Mouse (Mus musculus) Patski (cell line): Measurements from ENCODE around the gene Rbm42. TPM values are rescaled to one million over a fixed set of nuclear protein-coding genes. Genes with fewer than 3 reads are reported as not detected.

Experiments used
- ATAC-seq: fragments of 100-300 bp; one replicate; pipeline ENCODE4 v1.8.0; 2021
- CTCF ChIA-PET: fragments of 350-600 bp; sonication (Branson Sonifier 250); formaldehyde crosslinking; loops from one replicate; lab custom pipeline; 2022; ENCODE audit warnings: inconsistent platforms; lab: Charles Lee
- POLR2A ChIA-PET: fragments of 350-600 bp; sonication (Branson Sonifier 250); formaldehyde crosslinking; loops from one replicate; lab custom pipeline; 2022; ENCODE audit warnings: antibody characterized with exemption, inconsistent platforms; lab: Charles Lee
- DNase-seq: peaks from one replicate; pipeline ENCODE4 v3.0.0-alpha.2; 2011; ENCODE audit warnings: low read depth, low spot score
- H3K27me3 ChIP-seq: fragments of 371-371 bp; one replicate; pipeline ENCODE4 v1.5.1; 2021
- CTCF ChIP-seq: fragments of 100-300 bp; IDR thresholded peaks from one replicate; pipeline ENCODE4 v1.5.1; 2021
- in situ Hi-C: fragments of 300-500 bp; cut with MboI; formaldehyde crosslinking; loops from 3 replicates; pipeline ENCODE4 v1.11.1; 2018; ENCODE audit warnings: low pct_unique_long_range_greater_than_20kb, mixed read lengths
- polyA plus RNA-seq: library from polyadenylated mRNA; unstranded; gene quantifications from one replicate; pipeline ENCODE4 v1.2.3, GENCODE M21; 2021

Rbm42 gene
- polyA plus RNA-seq, 1 experiment from 2014 or later, result 92.6 TPM

- no peak for DNase-seq
- TF ChIP-seq CTCF, result no peak
- POLR2A ChIA-PET, result interaction anchor here (1.5 kb wide), 1 partner anchor 23 kb away, joined by 10 read pairs; no protein-coding TSS in a partner anchor
- no peak for ATAC-seq
- in situ Hi-C loops, result no loop called here
- H3K27me3 ChIP-seq, result no peaks in the 10 kb centered on the region
- CTCF ChIA-PET, result interaction anchor here (2.3 to 6.9 kb wide), 2 partner anchors 12 to 21 kb away, joined by 14 to 65 read pairs; no protein-coding TSS in a partner anchor
These were observed 57.2 kb downstream of the Rbm42 start for GRCm38 (mm10) chr7:30592772-30593423.

- no peak for TF ChIP-seq CTCF
- CTCF ChIA-PET, result interaction anchor here (2.3 to 6.9 kb wide), 3 partner anchors 13 to 23 kb away, joined by 14 to 65 read pairs (median 31); no protein-coding TSS in a partner anchor
These were observed 58.5 kb downstream of the Rbm42 start for GRCm38 (mm10) chr7:30591605-30591951.

More at GRCm38 (mm10) chr7:30591605-30591951, 58.5 kb downstream of the Rbm42 start:
- no peak for DNase-seq
- POLR2A ChIA-PET, result interaction anchor here (1.1 to 1.5 kb wide), 2 partner anchors 15 to 24 kb away, joined by 3 to 10 read pairs; no protein-coding TSS in a partner anchor
- no peaks in the 10 kb centered on the region for H3K27me3 ChIP-seq
- ATAC-seq, result no peak
- in situ Hi-C loops, result no loop called here

Other genes with a start within 250 kb of the Rbm42 start
- not detected for gene Tyrobp, start 236.6 kb downstream of the Rbm42 start, polyA plus RNA-seq
- gene Hcst, start 230.5 kb downstream of the Rbm42 start, polyA plus RNA-seq, result not detected
- 0.86 TPM for gene Nfkbid, start 228.6 kb downstream of the Rbm42 start, polyA plus RNA-seq
- gene Aplp1, start 204.8 kb downstream of the Rbm42 start, polyA plus RNA-seq, result 104 TPM
- gene Kirrel2, start 192.6 kb downstream of the Rbm42 start, polyA plus RNA-seq, result not detected
- gene Nphs1, start 192.0 kb downstream of the Rbm42 start, polyA plus RNA-seq, result not detected
- 0.05 TPM for gene Prodh2, start 156.7 kb downstream of the Rbm42 start, polyA plus RNA-seq
- 5.4 TPM for gene Arhgap33, start 115.3 kb downstream of the Rbm42 start, polyA plus RNA-seq
- 29.8 TPM for gene Hspb6, start 98.1 kb downstream of the Rbm42 start, polyA plus RNA-seq
- gene Proser3, start 98.0 kb downstream of the Rbm42 start, polyA plus RNA-seq, result 19.5 TPM
- 36.4 TPM for gene Lin37, start 90.5 kb downstream of the Rbm42 start, polyA plus RNA-seq
- gene U2af1l4, start 87.0 kb downstream of the Rbm42 start, polyA plus RNA-seq, result 47.8 TPM
- gene Gm49396, start 87.0 kb downstream of the Rbm42 start, polyA plus RNA-seq, result 3.6 TPM
- 104 TPM for gene Psenen, start 86.7 kb downstream of the Rbm42 start, polyA plus RNA-seq
- gene Igflr1, start 84.9 kb downstream of the Rbm42 start, polyA plus RNA-seq, result 1.0 TPM
- 40.7 TPM for gene Kmt2b, start 61.6 kb downstream of the Rbm42 start, polyA plus RNA-seq
- gene Zbtb32, start 51.4 kb downstream of the Rbm42 start, polyA plus RNA-seq, result 1.9 TPM
- 0.47 TPM for gene Upk1a, start 37.5 kb downstream of the Rbm42 start, polyA plus RNA-seq
- 1,119 TPM for gene Cox6b1, start 24.2 kb downstream of the Rbm42 start, polyA plus RNA-seq
- not detected for gene Etv2, start 14.5 kb downstream of the Rbm42 start, polyA plus RNA-seq
- gene Haus5, start 14.7 kb upstream of the Rbm42 start, polyA plus RNA-seq, result 13.3 TPM
- gene Pmis2, start 21.3 kb upstream of the Rbm42 start, polyA plus RNA-seq, result not detected
- 0.13 TPM for gene 2200002J24Rik, start 48.6 kb upstream of the Rbm42 start, polyA plus RNA-seq
- gene Atp4a, start 61.9 kb upstream of the Rbm42 start, polyA plus RNA-seq, result not detected
- gene Tmem147, start 79.2 kb upstream of the Rbm42 start, polyA plus RNA-seq, result 177 TPM
- 0.46 TPM for gene Gapdhs, start 93.4 kb upstream of the Rbm42 start, polyA plus RNA-seq
- 8.5 TPM for gene Sbsn, start 101.2 kb upstream of the Rbm42 start, polyA plus RNA-seq
- gene Dmkn, start 113.4 kb upstream of the Rbm42 start, polyA plus RNA-seq, result 0.26 TPM
- not detected for gene Krtdap, start 137.6 kb upstream of the Rbm42 start, polyA plus RNA-seq
- not detected for gene Ffar2, start 173.5 kb upstream of the Rbm42 start, polyA plus RNA-seq
- gene Ffar3, start 205.9 kb upstream of the Rbm42 start, polyA plus RNA-seq, result not detected
- not detected for gene Ffar1, start 211.2 kb upstream of the Rbm42 start, polyA plus RNA-seq
- not detected for gene Cd22, start 230.0 kb upstream of the Rbm42 start, polyA plus RNA-seq